Mouse (Mus musculus): ENCODE measurements around the gene Wasf1. TPM values are rescaled to one million over a fixed set of nuclear protein-coding genes. Genes with fewer than 3 reads are reported as not detected.
A peak's percentile ranks its signal among the peaks of the same experiment; 100 is the strongest.

The Wasf1 gene
- total and polyA plus RNA-seq, 2 experiments from 2014 or later, result 28.4 to 155 TPM

DNA sequence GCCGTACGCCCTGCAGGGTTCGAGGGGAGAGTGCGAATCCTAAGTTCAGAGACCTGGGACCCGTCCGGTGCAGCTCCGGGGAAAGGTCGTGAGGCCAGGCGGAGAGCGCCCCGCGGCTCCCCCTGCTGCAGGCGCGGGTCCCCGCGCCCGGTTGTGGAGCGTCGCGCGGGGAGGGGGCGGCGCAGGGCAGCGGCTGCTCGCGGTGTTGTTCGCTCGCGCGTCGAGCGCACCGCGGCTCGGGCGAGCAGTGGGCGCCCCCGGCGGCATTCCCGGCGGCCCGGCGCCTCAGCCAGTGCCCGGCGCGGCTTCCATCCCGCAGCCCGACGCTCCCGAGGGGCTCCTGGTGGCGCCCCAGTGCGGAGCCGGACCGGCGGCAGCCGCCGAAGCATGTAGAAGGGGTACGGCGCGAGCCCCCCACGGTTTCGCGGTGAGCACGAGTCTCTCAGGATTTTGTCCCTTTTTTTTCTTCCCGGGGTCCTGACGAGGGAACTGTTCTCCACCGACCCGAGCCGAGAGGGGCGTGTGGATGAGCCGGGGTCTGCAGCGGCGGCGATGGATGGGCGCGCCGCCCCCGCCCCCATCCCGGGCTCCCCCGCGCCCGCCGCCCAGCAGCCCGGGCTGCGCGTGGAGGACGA is 486 bp downstream of the Wasf1 start:
- Histone ChIP-seq H3K36me3 (ENCODE audit: insufficient read depth, low read length) (no peaks in the 10 kb centered on the region), H3K4me1 (ENCODE audit: insufficient read depth, low read length) (peaks cover 6% of the 10 kb centered on the region; the same call in 1 of the 2 replicates), H3K27me3 (ENCODE audit: insufficient read depth, low read length) (no peaks in the 10 kb centered on the region), H3K9ac (replicated peaks; ENCODE audit: low read length, poor library complexity, severe bottlenecking) (peak overlapping the region; percentile 95), H3K9me3 (ENCODE audit: low read length) (no peaks in the 10 kb centered on the region), H3K27ac (ENCODE audit: low read depth, low read length) (peak overlapping the region; percentile 96), H3K4me2 (ENCODE audit: low read depth, low read length, poor library complexity, severe bottlenecking) (peak overlapping the region; percentile 46), H3K4me3 (ENCODE audit: low read depth, low read length) (peak overlapping the region; percentile 96)
- DNase-seq (ENCODE audit: low spot score) (peak; percentile 90), ATAC-seq (ENCODE audit: low FRiP score) (peak; percentile 92)
- TF ChIP-seq CTCF (IDR thresholded peaks at IDR 0.05), result peak; percentile 13
- under 1% methylated on average over 68 of the region's 87 CpGs for WGBS

GRCm38 (mm10) chr10:40884279-40884806 is 1.1 kb downstream of the Wasf1 start:
- WGBS, result under 1% methylated on average over 34 of the region's 40 CpGs
- Histone ChIP-seq H3K36me3 (ENCODE audit: insufficient read depth, low read length) (no peaks in the 10 kb centered on the region), H3K9ac (replicated peaks; ENCODE audit: low read length, poor library complexity, severe bottlenecking) (peak overlapping the region; percentile 95), H3K4me3 (ENCODE audit: low read depth, low read length) (peak overlapping the region; percentile 96), H3K27me3 (ENCODE audit: insufficient read depth, low read length) (no peaks in the 10 kb centered on the region), H3K27ac (ENCODE audit: low read depth, low read length) (peak overlapping the region; percentile 96), H3K4me2 (ENCODE audit: low read depth, low read length, poor library complexity, severe bottlenecking) (peak overlapping the region; percentile 46), H3K9me3 (ENCODE audit: low read length) (no peaks in the 10 kb centered on the region), H3K4me1 (ENCODE audit: insufficient read depth, low read length) (peaks cover 6% of the 10 kb centered on the region; the same call in 1 of the 2 replicates)
- DNase-seq (ENCODE audit: low spot score) (peak; percentile 73), ATAC-seq (ENCODE audit: low FRiP score) (0 out of 2 replicates have a peak, but pooled peaks have one; percentile 0)
- peak; percentile 86 for TF ChIP-seq CTCF (IDR thresholded peaks at IDR 0.05)

GRCm38 (mm10) chr10:40885432-40885831 is 2.2 kb downstream of the Wasf1 start:
- 20% methylated on average over 7 of the region's 7 CpGs for WGBS

DNA sequence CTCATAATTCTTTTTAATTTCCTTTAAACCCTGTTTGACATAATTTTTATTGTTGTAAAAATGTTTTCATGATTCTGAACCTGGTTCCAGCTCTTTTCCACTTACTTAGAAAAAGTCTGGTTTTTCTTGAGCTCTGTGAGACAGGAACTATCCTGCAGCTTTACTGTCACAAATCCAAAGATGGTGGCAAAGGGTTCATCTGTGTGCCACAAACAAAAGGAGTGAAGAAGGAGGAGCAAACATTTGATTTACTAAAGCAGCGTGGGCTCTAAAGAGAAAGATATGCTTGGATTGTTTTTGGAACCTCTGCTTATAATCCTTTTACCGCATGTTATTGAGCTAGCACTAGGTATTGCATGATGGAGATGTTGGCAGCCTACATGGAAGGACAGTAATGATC is 4.0 kb downstream of the Wasf1 start:
- no peak overlapping the region for H3K9ac ChIP-seq (replicated peaks; ENCODE audit: low read length, poor library complexity, severe bottlenecking)
- TF ChIP-seq CTCF (IDR thresholded peaks at IDR 0.05), result no peak
- 35% methylated on average over 2 of the region's 2 CpGs for WGBS
- no peaks in the 10 kb centered on the region for H3K27me3 ChIP-seq (ENCODE audit: insufficient read depth, low read length)
- no peaks in the 10 kb centered on the region for H3K36me3 ChIP-seq (ENCODE audit: insufficient read depth, low read length)
- H3K4me2 ChIP-seq (ENCODE audit: low read depth, low read length, poor library complexity, severe bottlenecking), result no peak overlapping the region
- H3K9me3 ChIP-seq (ENCODE audit: low read length), result no peaks in the 10 kb centered on the region
- ATAC-seq (ENCODE audit: low FRiP score) (no peak), DNase-seq (ENCODE audit: low spot score) (peak; percentile 16)
- no peaks in the 10 kb centered on the region for H3K4me1 ChIP-seq (ENCODE audit: insufficient read depth, low read length)
- H3K4me3 ChIP-seq (ENCODE audit: low read depth, low read length), result no peak overlapping the region
- H3K27ac ChIP-seq (ENCODE audit: low read depth, low read length), result no peak overlapping the region

More at GRCm38 (mm10) chr10:40885432-40885831, 2.2 kb downstream of the Wasf1 start:
- H3K4me2 ChIP-seq (ENCODE audit: low read depth, low read length, poor library complexity, severe bottlenecking), result peak overlapping the region; percentile 53
- ATAC-seq (ENCODE audit: low FRiP score) (no peak), DNase-seq (ENCODE audit: low spot score) (no peak)
- no peaks in the 10 kb centered on the region for H3K27me3 ChIP-seq (ENCODE audit: insufficient read depth, low read length)
- no peak for TF ChIP-seq CTCF (IDR thresholded peaks at IDR 0.05)
- no peak overlapping the region for H3K9ac ChIP-seq (replicated peaks; ENCODE audit: low read length, poor library complexity, severe bottlenecking)
- H3K9me3 ChIP-seq (ENCODE audit: low read length), result no peaks in the 10 kb centered on the region
- H3K4me1 ChIP-seq (ENCODE audit: insufficient read depth, low read length), result peaks cover 6% of the 10 kb centered on the region; the same call in 1 of the 2 replicates
- peak overlapping the region; percentile 35 for H3K4me3 ChIP-seq (ENCODE audit: low read depth, low read length)
- no peaks in the 10 kb centered on the region for H3K36me3 ChIP-seq (ENCODE audit: insufficient read depth, low read length)
- H3K27ac ChIP-seq (ENCODE audit: low read depth, low read length), result no peak overlapping the region

- no peak overlapping the region for H3K27ac ChIP-seq (ENCODE audit: low read depth, low read length)
- 90% methylated on average over 4 of the region's 4 CpGs for WGBS
- H3K4me1 ChIP-seq (ENCODE audit: insufficient read depth, low read length), result no peaks in the 10 kb centered on the region
- no peak for ATAC-seq (ENCODE audit: low FRiP score)
- H3K4me3 ChIP-seq (ENCODE audit: low read depth, low read length), result no peak overlapping the region
- no peak for TF ChIP-seq CTCF (IDR thresholded peaks at IDR 0.05)
- H3K9me3 ChIP-seq (ENCODE audit: low read length), result no peaks in the 10 kb centered on the region
- no peak overlapping the region for H3K9ac ChIP-seq (replicated peaks; ENCODE audit: low read length, poor library complexity, severe bottlenecking)
- H3K27me3 ChIP-seq (ENCODE audit: insufficient read depth, low read length), result no peaks in the 10 kb centered on the region
- no peak overlapping the region for H3K4me2 ChIP-seq (ENCODE audit: low read depth, low read length, poor library complexity, severe bottlenecking)
- H3K36me3 ChIP-seq (ENCODE audit: insufficient read depth, low read length), result no peaks in the 10 kb centered on the region
- no peak for DNase-seq (ENCODE audit: low spot score)
Measured at GRCm38 (mm10) chr10:40889146-40889545, 5.9 kb downstream of the Wasf1 start.

- Histone ChIP-seq H3K9me3 (ENCODE audit: low read length) (no peaks in the 10 kb centered on the region), H3K4me2 (ENCODE audit: low read depth, low read length, poor library complexity, severe bottlenecking) (no peak overlapping the region), H3K4me3 (ENCODE audit: low read depth, low read length) (no peak overlapping the region), H3K27ac (ENCODE audit: low read depth, low read length) (no peak overlapping the region), H3K27me3 (ENCODE audit: insufficient read depth, low read length) (no peaks in the 10 kb centered on the region), H3K4me1 (ENCODE audit: insufficient read depth, low read length) (no peaks in the 10 kb centered on the region), H3K36me3 (ENCODE audit: insufficient read depth, low read length) (no peaks in the 10 kb centered on the region), H3K9ac (replicated peaks; ENCODE audit: low read length, poor library complexity, severe bottlenecking) (no peak overlapping the region)
- TF ChIP-seq CTCF (IDR thresholded peaks at IDR 0.05), result no peak
- 89% methylated on average over 12 of the region's 12 CpGs for whole genome bisulfite sequencing
- no peak for ATAC-seq (ENCODE audit: low FRiP score)
- DNase-seq (ENCODE audit: low spot score), result no peak
Measured at GRCm38 (mm10) chr10:40895765-40896164, 12.5 kb downstream of the Wasf1 start.

Data from midbrain, postnatal 0 days (tissue).